Mouse (Mus musculus) bone marrow macrophage, adult 2 months (primary cell): Measurements from ENCODE around the gene Fars2.

Experiments
- CTCF ChIP-seq: IDR thresholded peaks from 2 replicates; pipeline ENCODE4 v1.5.1; 2012; ENCODE audit warnings: low read depth, mild to moderate bottlenecking, low read length, moderate library complexity
- POLR2A ChIP-seq: IDR thresholded peaks from 2 replicates; pipeline ENCODE4 v1.6.1; 2012; ENCODE audit warnings: mild to moderate bottlenecking, low read depth, low read length, borderline replicate concordance

- no peak for TF ChIP-seq CTCF
- TF ChIP-seq POLR2A = no peak
These were observed 32.5 kb upstream of the Fars2 start for GRCm38 (mm10) chr13:36084701-36085100.
